Mouse (Mus musculus): ENCODE measurements at regions not wholly inside any gene's neighbourhood (a gene's known extent, or its start where the extent isn't known, plus 50 kb on each side); places are given as distances from the start of the nearest gene placed in this dataset.

GRCm38 (mm10) chr8:92064971-92065370 lies 263.1 kb upstream of the Irx3 start:
- H3K4me3 ChIP-seq (ENCODE audit: low read depth, low read length): no peak overlapping the region
- H3K9me3 ChIP-seq (ENCODE audit: low read length): no peaks in the 10 kb centered on the region
- H3K4me1 ChIP-seq (ENCODE audit: insufficient read depth, low read length): no peaks in the 10 kb centered on the region
- H3K36me3 ChIP-seq (ENCODE audit: insufficient read depth, low read length): no peaks in the 10 kb centered on the region
- no peak overlapping the region for H3K9ac ChIP-seq (replicated peaks; ENCODE audit: low read length, poor library complexity, severe bottlenecking)
- no peak overlapping the region for H3K27ac ChIP-seq (ENCODE audit: low read depth, low read length)
- ATAC-seq (ENCODE audit: low FRiP score) (no peak), DNase-seq (ENCODE audit: low spot score) (no peak)
- H3K27me3 ChIP-seq (ENCODE audit: insufficient read depth, low read length): no peaks in the 10 kb centered on the region
- no peak for TF ChIP-seq CTCF (IDR thresholded peaks at IDR 0.05)
- WGBS: 29% methylated on average over 4 of the region's 4 CpGs
- no peak overlapping the region for H3K4me2 ChIP-seq (ENCODE audit: low read depth, low read length, poor library complexity, severe bottlenecking)

GRCm38 (mm10) chr8:92064175-92064821 lies 262.4 kb upstream of the Irx3 start:
- ATAC-seq (ENCODE audit: low FRiP score) (no peak), DNase-seq (ENCODE audit: low spot score) (peak; percentile 63)
- Histone ChIP-seq H3K9ac (replicated peaks; ENCODE audit: low read length, poor library complexity, severe bottlenecking) (no peak overlapping the region), H3K4me2 (ENCODE audit: low read depth, low read length, poor library complexity, severe bottlenecking) (no peak overlapping the region), H3K27me3 (ENCODE audit: insufficient read depth, low read length) (no peaks in the 10 kb centered on the region), H3K36me3 (ENCODE audit: insufficient read depth, low read length) (no peaks in the 10 kb centered on the region), H3K4me1 (ENCODE audit: insufficient read depth, low read length) (no peaks in the 10 kb centered on the region), H3K9me3 (ENCODE audit: low read length) (no peaks in the 10 kb centered on the region), H3K27ac (ENCODE audit: low read depth, low read length) (no peak overlapping the region), H3K4me3 (ENCODE audit: low read depth, low read length) (no peak overlapping the region)
- 16% methylated on average over 9 of the region's 9 CpGs for WGBS
- TF ChIP-seq CTCF (IDR thresholded peaks at IDR 0.05): no peak

DNA sequence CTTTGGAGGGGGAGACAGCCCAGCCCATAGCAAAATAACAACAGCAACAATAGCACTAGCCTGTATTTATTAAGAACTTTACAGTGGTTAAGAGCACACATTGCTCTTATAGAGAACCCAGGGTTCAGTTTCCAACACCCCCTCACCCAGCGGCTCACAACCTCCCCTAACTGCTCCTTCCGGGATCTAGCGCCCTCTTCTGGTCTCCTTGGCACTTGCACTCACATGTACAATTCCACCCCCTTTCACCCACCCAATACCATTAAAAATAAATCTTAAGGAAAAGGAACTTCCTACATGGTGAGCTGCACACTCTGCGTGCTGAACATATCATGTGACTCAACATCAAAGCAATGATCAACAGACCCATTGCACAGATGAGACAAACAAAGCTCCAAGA lies 261.5 kb upstream of the Irx3 start:
- peak; percentile 41 for TF ChIP-seq CTCF (IDR thresholded peaks at IDR 0.05)
- 80% methylated on average over 4 of the region's 4 CpGs for WGBS
- Histone ChIP-seq H3K9me3 (ENCODE audit: low read length) (no peaks in the 10 kb centered on the region), H3K36me3 (ENCODE audit: insufficient read depth, low read length) (no peaks in the 10 kb centered on the region), H3K4me2 (ENCODE audit: low read depth, low read length, poor library complexity, severe bottlenecking) (no peak overlapping the region), H3K4me3 (ENCODE audit: low read depth, low read length) (no peak overlapping the region), H3K27ac (ENCODE audit: low read depth, low read length) (no peak overlapping the region), H3K4me1 (ENCODE audit: insufficient read depth, low read length) (no peaks in the 10 kb centered on the region), H3K9ac (replicated peaks; ENCODE audit: low read length, poor library complexity, severe bottlenecking) (no peak overlapping the region), H3K27me3 (ENCODE audit: insufficient read depth, low read length) (no peaks in the 10 kb centered on the region)
- ATAC-seq (ENCODE audit: low FRiP score) (no peak), DNase-seq (ENCODE audit: low spot score) (no peak)

DNA sequence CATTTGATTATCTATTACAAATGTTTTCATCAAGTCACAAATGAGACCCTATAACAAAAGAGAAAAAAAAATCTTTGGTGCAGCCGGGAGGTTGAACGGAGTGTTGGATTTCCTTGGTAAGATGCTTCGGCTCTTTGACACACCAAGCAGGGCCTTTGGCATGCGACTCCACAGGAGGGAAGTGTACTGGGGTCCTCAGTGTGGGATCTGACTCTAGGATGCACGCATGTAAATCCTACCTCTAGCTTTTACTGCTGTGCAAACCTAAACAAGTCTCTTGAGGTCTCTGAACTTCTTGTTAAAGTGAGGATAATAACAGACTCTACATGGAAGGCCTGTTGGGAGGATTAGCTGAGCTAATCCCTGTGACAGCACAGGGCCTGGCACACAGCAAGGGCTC lies 257.6 kb upstream of the Irx3 start:
- no peaks in the 10 kb centered on the region for H3K9me3 ChIP-seq (ENCODE audit: low read length)
- no peaks in the 10 kb centered on the region for H3K4me1 ChIP-seq (ENCODE audit: insufficient read depth, low read length)
- H3K4me3 ChIP-seq (ENCODE audit: low read depth, low read length): no peak overlapping the region
- no peak for TF ChIP-seq CTCF (IDR thresholded peaks at IDR 0.05)
- H3K9ac ChIP-seq (replicated peaks; ENCODE audit: low read length, poor library complexity, severe bottlenecking): no peak overlapping the region
- WGBS: 43% methylated on average over 5 of the region's 5 CpGs
- H3K27ac ChIP-seq (ENCODE audit: low read depth, low read length): no peak overlapping the region
- ATAC-seq (ENCODE audit: low FRiP score): no peak
- no peaks in the 10 kb centered on the region for H3K27me3 ChIP-seq (ENCODE audit: insufficient read depth, low read length)
- H3K4me2 ChIP-seq (ENCODE audit: low read depth, low read length, poor library complexity, severe bottlenecking): no peak overlapping the region
- no peak for DNase-seq (ENCODE audit: low spot score)
- no peaks in the 10 kb centered on the region for H3K36me3 ChIP-seq (ENCODE audit: insufficient read depth, low read length)

DNA sequence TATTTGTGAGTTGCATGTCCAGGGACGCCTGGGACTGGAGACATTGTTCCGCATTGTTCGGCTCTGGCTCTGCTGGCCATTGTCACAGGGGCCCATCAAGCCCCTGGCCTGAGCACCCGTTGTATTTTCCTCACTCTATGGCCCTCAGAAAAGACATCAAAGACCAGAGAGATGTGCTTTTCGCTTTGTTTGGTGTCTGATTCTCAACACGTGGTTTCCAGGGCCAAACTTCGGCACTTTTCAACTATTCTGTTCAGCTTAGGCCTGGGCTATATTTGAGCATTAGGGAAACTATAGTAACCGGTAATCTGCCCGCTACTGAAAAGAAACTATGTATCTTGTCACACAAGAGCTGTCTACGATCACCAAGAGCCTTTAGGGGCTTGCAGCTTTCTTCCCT lies 257.1 kb upstream of the Irx3 start:
- H3K9ac ChIP-seq (replicated peaks; ENCODE audit: low read length, poor library complexity, severe bottlenecking): no peak overlapping the region
- ATAC-seq (ENCODE audit: low FRiP score): no peak
- no peak for TF ChIP-seq CTCF (IDR thresholded peaks at IDR 0.05)

DNA sequence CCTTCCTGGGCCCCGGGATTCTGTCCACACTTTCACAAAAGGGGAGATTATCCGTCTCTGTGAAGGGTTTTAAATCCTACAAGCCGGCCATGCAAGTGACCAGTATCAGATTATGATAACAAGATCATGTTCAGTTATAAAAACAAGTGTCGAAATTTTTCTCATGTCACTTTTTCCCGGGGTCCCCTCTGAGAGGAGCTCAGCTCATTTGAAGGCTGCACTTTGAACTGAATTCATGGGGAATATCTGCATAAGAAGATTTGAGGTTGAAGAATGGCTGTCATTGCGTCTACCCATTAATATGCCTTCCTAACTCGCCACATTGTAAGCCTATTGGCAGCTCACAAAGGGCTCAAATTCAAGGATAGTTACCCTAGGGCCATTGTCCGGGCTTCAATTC lies 256.0 kb upstream of the Irx3 start:
- ATAC-seq (ENCODE audit: low FRiP score) (no peak), DNase-seq (ENCODE audit: low spot score) (no peak)
- Histone ChIP-seq H3K27me3 (ENCODE audit: insufficient read depth, low read length) (no peaks in the 10 kb centered on the region), H3K9me3 (ENCODE audit: low read length) (no peaks in the 10 kb centered on the region), H3K27ac (ENCODE audit: low read depth, low read length) (no peak overlapping the region), H3K36me3 (ENCODE audit: insufficient read depth, low read length) (no peaks in the 10 kb centered on the region), H3K9ac (replicated peaks; ENCODE audit: low read length, poor library complexity, severe bottlenecking) (no peak overlapping the region), H3K4me2 (ENCODE audit: low read depth, low read length, poor library complexity, severe bottlenecking) (no peak overlapping the region), H3K4me1 (ENCODE audit: insufficient read depth, low read length) (no peaks in the 10 kb centered on the region), H3K4me3 (ENCODE audit: low read depth, low read length) (no peak overlapping the region)
- no peak for TF ChIP-seq CTCF (IDR thresholded peaks at IDR 0.05)
- WGBS: 22% methylated on average over 8 of the region's 8 CpGs

More for the DNA sequence above, 257.1 kb upstream of the Irx3 start:
- H3K27ac ChIP-seq (ENCODE audit: low read depth, low read length): no peak overlapping the region
- no peaks in the 10 kb centered on the region for H3K4me1 ChIP-seq (ENCODE audit: insufficient read depth, low read length)
- no peaks in the 10 kb centered on the region for H3K27me3 ChIP-seq (ENCODE audit: insufficient read depth, low read length)
- WGBS: 28% methylated on average over 10 of the region's 10 CpGs
- no peak for DNase-seq (ENCODE audit: low spot score)
- no peaks in the 10 kb centered on the region for H3K9me3 ChIP-seq (ENCODE audit: low read length)
- no peak overlapping the region for H3K4me2 ChIP-seq (ENCODE audit: low read depth, low read length, poor library complexity, severe bottlenecking)
- no peaks in the 10 kb centered on the region for H3K36me3 ChIP-seq (ENCODE audit: insufficient read depth, low read length)
- H3K4me3 ChIP-seq (ENCODE audit: low read depth, low read length): no peak overlapping the region

All from midbrain, postnatal 0 days (tissue).